Mouse (Mus musculus): ENCODE data around the gene Pnn.

The Pnn gene

DNA sequence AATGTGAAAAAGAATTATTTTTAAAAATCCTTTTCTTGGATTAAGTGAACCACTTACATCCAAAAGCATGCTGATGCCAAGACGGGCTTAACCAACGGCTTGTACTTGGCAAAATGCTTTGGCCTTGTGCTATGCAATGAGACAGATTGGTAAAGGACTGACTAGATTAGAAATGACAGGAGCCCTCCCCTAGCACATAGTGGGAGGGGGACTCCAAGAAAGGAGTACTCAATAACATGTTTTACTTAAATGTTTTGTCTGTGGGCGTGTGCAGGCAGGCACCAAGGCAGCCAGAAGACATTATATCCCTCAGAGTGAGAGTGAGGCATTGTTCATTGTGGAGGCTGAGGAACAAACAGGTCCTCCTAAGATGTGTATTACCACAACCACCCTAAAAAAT, 7.4 kb downstream of the Pnn start:
- no peak for DNase-seq (ENCODE audit: low read depth, low spot score)

DNA sequence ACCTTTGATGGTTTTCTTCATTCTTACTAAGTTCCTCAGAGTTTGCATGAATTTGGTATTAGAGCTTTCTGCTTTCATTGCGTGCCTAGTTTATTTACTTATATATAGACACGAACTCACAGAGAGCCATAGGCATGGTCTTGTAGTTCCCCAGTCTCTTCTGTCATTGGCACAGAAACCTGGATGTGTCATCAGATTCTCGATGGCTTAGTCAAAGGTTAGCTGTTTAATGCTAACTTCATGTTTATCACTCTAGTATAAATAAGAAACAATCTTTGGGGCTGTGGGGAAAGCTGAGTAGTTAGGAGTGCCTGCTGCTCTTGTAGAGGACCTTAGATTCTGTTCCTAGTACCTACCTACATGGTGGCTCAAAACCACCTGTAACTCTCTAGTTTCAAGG, 10.3 kb downstream of the Pnn start:
- DNase-seq (ENCODE audit: low read depth, low spot score): no peak

DNA sequence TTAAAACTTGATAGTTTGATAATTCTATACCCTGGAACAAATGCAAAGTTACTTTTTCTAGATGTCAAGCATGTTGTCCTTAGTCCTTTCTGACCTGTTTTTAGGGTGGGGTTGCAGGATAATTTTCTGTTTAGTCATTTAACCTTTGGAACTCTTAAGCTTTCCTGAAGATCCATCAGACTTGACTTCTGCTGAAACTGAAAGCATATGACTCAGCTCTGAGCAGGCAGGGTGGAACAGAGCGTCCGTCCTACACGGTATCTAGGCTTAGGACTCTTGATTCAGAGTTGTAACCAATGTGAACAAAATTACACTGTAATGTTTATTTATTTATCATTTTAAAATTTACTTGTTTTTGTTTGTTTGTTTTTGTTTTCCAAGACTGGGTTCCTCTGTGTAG, 11.2 kb downstream of the Pnn start:
- no peak for DNase-seq (ENCODE audit: low read depth, low spot score)

DNA sequence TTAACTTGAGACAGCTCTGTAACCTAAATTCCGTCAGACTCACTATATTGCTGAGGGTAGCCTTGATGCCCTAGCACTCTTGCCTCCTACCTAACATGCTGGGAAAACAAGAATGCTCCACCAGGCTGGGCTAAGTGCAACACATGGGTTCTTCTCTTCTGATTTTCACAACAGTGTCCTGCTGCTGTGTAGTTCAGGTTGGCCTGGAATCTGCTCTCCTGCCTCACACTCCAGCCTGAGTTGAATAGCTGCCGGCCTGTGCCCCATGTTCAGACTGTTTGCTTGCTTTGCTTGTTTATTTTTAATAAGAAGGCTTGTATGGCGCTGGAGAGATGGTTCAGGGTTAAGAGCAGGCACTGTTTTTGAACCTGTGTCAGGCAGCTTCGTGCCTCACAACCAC, 13.8 kb downstream of the Pnn start:
- DNase-seq (ENCODE audit: low read depth, low spot score): no peak

DNA sequence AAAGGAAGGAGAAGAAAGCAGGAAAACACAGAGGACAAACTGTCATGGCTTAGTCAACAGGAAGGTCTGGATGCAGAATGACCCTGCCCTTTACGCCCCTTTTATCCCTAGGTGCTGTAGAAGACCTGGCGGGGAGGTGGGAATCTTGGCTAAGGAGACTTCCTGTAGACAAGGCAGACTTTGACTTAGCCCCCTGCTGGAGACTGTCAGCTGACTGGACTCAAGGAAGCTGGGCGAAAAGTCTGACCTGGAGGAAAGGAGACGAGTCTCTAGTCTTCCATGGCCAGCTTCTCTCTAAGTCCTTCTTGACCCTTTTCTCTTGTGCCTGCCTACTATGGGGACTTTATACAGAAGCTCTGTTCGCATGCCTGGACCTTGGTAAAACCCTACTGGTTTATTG, 17.8 kb downstream of the Pnn start:
- DNase-seq (ENCODE audit: low read depth, low spot score): no peak

DNA sequence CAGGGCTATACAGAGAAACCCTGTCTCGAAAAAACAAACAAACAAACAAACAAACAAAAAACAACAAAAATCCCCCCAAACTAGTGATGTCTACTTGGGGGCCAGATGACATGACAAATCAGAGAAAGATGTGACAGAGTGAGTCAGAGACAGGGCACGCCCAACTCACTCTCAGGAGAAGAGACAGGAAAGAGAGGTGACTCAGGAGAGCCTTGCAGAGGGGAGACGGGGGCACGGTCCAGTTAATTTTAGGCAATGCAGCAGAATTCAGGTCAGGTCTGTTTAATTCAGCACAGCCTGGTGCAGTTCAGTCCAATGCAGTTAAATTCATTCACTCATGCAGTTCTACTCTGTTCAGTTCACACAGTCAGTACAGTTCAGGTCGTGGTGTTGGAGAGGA, 19.5 kb downstream of the Pnn start:
- no peak for DNase-seq (ENCODE audit: low read depth, low spot score)

DNA sequence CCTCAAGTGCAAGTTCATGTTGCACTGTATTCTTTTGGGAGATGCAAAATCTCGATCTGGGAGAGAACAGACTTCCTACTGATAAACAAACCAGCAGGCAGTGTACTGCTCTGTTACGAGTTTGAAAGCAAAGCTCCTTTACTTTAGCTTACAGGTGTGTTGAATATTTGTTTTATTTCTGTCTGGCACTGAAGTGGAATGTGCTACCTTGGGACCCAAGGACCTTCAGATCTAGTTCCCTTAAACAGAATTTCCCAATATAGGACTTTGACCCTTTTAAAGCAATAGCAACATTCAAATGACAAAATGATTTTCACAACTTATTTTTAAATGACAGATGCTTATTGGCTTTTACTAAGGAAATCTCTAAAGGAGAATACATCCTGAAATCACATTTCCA, 26.9 kb downstream of the Pnn start:
- DNase-seq (ENCODE audit: low read depth, low spot score): no peak

DNA sequence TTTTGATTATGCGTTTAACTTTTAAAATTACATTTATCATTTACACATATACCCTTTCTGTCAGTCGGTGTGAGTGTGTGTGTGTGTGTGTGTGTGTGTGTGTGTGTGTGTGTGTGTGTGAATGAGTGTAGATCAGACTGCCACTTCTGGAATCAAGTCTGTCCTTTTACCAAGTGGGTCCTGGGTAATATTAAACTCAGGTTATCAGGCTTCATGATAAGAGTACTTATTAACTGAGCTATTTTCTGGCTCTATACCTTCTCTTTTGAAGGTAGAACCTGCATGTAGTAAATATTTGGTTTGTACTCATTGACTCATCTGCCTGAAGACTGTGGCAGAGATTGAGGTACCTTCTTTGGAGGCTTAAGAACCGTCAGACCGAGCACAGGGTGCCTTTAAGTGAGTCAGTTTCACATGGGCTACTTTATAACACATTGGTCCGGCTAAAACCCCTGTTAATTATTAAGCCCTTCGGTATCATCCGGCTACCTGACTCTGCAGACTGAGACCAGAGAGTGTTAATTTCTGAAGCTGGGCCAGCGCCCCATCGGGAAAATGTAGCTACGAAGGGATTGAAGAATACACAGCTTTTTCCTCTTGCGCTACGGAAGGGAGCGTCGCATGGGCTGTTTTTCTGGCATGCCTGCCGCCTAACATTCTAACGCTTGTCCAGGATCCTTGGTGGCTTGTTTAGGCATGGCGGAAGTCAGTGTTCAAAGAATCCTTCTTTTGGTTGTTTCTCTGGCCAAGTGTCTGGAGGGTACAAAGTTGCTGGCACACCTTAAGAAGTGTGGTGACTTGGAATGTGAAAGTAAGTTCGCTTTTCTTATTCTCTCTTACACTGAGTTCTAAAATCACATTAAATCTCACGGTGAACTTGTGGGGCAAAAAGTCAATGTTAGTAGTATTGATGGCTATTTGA, 28.7 kb downstream of the Pnn start, which contains the start of gene Mia2:
Mia2 (plus strand) TSS at position 696 of the 922 bp plus-strand sequence.
- DNase-seq (ENCODE audit: low read depth, low spot score): no peak

DNA sequence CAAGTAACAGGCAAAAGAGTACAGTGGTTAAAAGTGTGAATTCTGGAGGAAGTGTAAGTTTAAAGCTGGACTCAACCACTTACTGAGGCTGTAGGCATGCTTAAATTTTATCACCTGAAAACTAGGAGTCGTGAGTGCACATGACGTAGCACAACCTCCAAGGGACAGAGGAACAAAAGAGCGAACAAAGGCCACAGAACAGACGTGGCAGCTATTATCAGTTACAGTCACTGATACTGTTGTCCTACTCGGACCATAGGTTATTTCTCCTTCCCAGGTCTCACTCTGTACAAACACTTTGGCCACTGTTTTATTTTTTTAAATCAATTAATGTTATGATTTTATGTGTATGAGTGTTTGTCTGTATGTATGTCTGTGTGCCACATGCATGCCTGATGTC, 38.1 kb downstream of the Pnn start:
- no peak for DNase-seq (ENCODE audit: low read depth, low spot score)

DNA sequence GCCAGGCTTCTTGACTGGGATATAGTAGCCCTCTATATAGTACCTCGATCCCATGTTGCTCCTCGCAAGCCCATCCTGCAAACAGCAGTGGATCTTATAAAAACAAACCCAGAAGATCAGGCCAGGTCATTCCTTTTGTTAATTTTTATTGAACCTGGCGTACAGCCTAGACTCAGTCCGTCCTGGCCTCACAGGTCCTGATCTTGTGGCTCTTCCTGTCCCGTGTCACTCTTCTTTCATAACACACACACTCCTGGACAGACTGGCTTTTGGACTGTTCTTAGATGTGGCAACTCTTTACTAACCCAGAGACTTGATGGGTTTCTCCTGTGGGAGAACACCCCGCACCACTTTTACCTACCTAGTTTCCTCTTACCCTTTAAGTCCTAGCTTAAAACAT, 39.2 kb downstream of the Pnn start:
- no peak for DNase-seq (ENCODE audit: low read depth, low spot score)

DNA sequence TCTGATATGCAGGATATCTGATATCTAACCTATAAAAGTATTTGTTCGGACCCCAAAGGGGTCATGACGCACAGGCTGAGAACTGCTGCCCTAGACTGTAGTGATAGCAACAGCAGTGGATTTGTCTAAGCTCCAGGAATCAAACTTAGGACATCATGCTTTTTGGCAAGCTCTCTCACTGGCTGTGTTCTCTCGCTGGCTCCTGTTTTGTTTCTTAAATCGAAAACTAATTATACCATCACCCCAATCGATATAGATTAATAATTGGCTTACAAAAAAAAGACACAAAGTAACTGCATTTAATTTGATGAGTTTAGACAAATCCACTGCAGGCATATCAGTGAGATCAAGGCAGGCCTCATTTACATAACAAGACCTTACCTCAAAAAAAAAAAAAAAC, 39.8 kb downstream of the Pnn start:
- no peak for DNase-seq (ENCODE audit: low read depth, low spot score)

DNA sequence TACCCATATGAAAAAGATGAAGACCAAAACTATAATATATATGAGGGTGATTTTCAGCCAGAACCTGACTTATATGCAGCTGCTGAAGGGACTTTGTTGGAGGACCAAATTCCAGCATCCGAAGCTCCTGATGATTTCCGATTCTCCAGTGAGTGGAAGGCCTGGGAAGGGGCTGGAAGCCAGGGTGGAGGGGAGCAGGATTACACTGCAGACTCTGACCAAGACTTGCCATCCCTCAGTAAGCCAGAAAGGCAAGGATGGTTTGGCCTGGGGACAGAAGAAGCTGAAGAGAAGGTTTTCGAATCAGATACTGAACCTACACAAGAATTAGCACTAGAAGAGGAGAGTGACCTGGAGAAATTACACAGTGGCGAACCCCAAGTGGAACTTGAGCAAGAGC, 41.2 kb downstream of the Pnn start:
- no peak for DNase-seq (ENCODE audit: low read depth, low spot score)

DNA sequence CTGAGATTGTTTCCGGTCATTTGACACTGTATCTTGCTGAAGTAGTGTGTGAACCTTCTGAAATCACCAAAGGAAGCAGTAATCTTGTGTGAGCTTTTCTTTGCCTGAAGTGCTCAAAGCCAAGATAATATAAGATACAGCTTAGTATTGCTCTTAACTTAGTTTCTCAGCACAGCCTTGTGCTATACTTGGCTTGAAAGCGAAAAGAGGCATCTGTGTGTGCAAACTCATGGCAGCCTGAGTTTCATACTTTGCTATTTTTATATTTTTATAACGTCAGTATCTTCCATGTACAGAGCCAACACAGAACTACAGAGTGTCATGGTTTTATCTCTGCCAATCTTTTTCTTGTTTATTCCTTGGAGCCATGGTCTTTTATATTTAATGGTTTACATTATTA, 50.5 kb downstream of the Pnn start:
- DNase-seq (ENCODE audit: low read depth, low spot score): no peak
